Mouse (Mus musculus) urinary bladder, adult 18-20 months (tissue): ENCODE data around the gene Pvr.

Source experiments
- DNase-seq, 2 experiments: peaks; one replicate each; pipeline ENCODE4 v3.0.0; 2022; ENCODE audit warnings: low spot score in 2 of 2, mixed read lengths in 2 of 2

Gene Pvr

DNA sequence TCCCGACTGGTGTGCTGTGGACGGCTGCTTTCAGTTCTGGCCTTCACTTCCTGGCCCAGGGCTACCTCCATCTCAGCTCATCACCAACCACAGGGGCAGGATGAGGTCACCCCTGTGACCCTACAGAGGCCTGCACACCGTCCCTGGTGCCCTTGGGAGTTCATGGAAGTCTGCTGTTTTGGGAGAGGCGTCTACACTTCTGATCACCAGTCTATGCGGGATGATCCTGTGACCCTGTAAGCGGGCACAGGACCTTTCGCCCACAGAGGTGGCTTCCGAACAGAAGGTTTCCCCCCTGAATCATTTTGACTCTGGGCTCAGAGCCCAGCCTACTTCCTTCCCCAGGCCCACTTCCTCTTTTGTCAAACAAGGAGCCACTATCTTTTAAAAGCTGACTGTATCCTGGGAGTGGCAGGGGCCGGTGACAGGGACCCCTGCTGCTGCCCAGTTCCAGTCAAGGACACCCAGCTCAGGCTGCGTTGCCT, 49.8 kb downstream of the Pvr start:
- DNase-seq: no peak

DNA sequence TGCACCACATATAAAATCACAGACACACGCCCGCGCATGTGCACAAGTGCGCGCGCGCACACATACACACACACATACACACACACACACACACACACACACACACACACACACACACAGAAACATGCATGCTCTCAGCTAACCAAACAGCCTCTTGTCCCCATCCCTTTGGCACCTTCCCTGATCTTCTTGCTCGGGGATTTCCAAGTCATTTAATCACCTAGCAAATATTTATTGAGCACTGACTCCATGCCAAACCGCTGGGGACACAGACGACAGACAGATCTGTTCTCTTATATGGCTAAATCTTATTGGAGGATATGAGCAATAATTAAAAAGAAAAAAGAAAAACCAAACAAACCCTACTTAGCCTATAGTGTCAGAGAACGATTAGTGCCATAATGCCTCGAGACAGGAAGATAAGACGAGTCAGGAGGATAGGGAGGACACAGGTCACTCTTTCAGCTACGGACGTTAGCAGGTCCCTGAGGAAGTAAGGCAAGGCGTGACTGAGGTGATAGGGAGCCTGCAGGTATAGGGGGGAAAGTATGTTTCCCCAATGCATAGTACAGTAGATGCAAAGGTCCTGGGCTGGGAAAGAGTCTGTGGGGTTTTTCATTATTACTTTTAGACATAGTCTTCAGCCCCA, 53.1 kb downstream of the Pvr start:
- DNase-seq: no peak

DNA sequence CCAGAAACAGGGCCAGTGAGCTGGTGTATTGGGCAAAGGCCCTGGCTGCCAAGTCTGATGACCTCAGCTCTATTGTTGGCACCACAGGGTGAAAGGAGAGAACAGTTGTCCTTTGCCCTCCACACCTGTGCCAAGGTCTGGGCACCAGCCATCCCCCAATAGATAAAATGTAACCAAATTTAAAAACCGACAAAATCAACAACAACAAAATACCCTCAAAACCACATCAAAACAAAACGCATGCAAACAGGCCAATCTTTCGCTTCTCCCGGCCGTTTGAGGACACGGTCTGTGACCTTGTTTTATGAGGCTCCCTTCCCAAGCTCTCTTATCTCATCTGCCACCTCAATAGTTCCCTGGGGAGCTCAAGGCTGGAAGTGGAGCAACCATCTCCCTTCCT, 54.5 kb downstream of the Pvr start:
- DNase-seq: no peak

DNA sequence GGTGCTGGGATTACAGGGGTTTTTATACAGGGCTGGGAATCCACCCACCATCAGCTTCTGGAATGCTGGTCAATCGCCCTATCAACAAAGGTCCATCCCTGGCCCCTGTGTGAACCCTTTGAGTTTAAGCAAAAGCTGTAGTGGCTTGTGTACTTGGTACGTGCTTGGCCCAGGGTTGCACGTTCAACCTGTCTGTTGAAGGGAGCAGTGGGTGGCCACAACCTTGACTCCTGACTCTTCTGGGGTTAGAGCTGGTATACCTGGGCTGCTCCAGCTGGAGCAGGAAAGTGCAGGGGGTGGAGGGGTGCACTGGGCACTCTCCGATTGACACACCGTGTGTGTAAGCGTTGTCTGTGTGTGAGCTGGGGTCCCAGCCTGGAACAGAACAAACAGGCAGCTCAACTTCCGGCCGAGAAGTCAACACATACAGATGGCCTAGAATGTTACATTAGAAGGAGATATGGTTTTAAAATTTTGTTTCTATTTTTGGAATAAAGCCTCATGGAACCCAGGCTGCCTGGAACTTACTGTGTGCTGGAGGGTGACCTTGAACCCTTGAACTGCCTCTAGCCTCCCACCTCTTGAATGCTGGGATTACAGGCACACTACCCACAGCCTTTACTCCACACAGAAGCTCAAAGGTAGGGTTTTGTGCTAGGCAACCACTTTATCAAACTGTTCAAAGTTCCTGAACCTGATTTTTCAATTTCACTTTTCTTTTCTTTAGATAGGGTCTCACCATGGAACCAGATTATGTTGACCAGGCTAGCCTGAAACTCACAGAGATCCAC, 55.5 kb downstream of the Pvr start:
- DNase-seq: no peak

DNA sequence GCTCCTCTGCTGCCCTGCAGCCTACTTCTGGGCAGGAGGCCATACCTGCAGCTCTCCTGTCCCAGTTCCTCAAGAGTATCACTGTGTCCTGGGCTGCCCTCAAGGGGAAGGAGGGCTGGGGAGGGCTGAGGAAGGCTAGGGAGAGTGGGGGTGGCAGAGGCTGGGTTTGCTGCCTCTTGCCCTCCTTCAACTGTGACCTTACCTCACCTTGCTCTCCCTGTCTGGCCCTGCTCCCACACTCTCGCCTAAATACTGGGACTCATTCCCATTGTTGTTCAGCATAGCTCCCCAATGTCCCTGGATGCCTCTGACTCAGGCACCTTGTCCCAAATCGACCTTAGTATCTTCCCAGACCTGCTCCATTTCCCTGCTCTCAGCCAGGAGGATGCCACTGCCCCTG, 56.7 kb downstream of the Pvr start:
- DNase-seq: no peak

DNA sequence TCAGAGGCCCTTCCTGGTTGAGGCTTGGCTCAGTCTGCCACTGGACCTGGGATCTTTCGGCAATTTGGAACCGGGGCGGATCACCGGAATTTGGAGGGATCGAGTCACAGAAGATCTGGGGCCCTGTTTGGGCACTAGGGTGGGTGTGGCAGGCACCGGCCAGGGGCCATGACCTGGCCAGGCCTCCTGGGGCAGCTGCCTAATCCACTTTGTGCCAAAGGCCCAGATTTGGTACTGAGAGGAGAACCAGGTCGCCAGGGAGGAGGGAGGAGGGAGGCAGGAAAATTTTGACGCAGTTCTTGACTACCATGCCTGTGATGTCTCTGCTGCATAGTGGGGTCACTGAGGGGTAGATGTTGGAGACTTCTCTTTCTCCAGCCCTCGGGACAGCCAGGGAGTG, 59.8 kb downstream of the Pvr start, which contains the start of gene Ceacam16:
Gene Ceacam16, minus strand, starts transcription at position 101 of the 400 bp plus-strand sequence.
- DNase-seq: no peak

DNA sequence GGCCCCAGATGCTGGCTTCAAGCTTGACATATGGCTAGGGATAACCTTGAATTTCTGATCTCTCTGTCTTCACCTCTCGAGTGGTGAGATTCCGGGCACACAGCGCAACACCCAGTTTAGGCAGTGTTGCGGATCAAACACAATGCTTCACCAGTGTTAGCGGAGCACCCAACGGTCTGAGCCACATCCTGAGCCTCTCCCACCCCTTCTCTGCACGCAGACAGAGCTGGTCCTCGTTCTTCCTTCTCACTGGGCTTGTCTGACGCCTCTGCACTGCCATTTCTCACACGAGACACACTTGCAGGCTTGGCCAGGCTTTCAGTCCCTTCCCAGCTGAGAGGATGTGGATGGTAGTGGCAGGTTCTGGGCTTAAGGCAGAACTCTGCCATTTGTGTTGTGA, 61.2 kb downstream of the Pvr start:
- DNase-seq: no peak

DNA sequence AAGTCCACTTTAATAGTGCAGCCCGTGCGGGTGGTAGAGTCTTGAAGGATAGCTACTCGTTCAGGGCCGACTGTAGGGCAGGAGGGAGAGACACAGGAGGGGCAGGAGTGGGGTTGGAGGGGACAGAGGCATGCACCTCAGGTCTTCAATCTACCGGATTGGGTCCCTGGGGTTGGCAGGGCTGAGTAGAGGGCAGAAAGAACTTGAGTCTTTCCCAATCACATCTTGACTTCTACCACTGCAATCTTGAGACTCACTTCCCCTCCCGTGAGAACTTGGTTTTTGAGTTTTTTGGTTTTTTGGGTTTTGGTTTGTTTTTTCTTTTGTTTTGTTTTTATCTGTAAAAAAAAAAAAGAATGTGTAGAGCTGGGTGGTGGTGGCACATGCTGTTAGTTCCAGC, 64.7 kb downstream of the Pvr start:
- no peak for DNase-seq

DNA sequence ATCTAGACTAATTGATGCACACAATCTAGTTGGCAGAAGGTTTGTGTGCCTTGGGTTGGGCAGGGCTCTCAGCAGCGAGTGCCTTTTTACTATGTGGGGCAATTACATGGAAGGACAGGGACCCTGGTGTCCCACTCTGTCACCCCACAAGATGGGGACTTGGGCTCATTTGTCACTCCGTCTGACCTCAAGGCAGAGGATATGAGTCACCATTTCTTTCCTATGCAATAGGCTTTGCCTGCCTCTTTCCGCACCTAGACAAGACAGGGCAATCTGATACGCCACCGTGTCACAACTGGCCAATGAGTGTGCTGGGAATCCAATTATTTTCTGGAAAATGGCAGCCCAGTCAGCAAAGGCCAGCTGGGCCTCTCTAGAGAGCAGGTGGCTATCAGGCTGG, 65.3 kb downstream of the Pvr start:
- no peak for DNase-seq
